Mouse (Mus musculus) embryo, embryonic 10.5 days (tissue): Measurements from ENCODE around the gene Gabra5.

Experiments used
- DNase-seq: peaks from one replicate; pipeline ENCODE4 v3.0.0-alpha.2; 2015; ENCODE audit warnings: low spot score

The Gabra5 gene

DNA sequence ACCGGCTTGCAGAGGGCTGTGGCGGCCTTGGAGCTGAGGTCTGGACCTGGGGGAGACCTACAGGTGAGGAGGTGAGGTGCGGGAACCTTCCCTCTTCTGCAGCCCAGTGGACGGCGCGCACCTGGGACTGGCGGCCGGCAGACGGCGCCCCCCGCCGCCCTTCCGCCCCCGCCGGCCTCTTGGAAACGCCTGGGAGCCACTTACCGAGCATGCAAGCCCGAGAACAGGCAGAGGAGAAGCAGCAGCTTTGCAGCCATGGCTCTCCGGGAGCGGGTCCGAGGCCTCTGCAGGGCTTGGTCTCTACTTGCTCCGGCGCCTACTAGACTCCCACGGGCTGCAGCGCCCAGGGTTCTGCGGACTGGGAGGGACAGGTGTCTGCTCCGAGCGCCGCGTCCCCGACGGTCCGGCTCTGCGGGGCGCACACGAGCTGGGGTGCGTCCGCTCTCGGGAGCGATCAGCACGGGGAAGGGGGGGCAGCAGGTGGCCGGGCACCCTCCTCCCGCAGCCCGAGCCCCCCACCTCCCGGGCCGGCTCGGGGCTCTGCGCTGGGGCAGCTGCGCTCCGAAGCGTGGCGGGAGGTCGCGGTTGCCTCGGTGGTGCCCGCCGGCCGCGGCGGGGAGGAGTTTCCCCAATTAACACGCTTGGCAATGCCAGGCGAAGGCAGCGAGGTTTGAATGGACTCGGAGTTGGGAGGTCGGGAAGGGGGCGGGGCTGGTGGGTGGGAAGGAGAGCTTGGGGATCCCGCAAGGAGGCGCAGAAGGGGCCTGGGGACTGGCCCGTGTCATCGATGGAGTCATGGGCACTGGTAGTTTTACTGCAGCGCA, 123.1 kb downstream of the Gabra5 start, which contains the start of gene Gabrg3:
Gene Gabrg3 (minus strand): TSS at position 672 of the 824 bp plus-strand sequence.
- DNase-seq = peak; percentile 58

- DNase-seq = peak; percentile 78
Observed at GRCm38 (mm10) chr7:57384112-57384511, 125.7 kb downstream of the Gabra5 start.

DNA sequence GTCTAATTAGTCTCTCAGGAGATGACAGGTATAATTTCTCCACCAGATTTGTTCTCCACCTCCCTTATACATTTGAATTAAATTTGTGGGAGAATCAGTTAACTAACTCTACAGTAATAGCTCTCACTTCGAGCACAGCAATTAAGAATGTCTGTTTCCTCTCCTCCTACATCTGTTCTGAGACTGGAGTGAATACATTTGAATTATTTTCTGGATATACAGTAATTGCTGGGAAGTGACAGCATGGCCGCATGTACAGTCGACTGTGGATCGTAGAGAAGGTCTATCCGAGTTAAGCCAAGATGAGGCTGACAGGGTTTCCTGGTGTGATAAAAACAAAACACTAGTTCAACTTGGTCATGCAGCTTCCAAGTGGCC, 143.9 kb downstream of the Gabra5 start:
- DNase-seq = no peak

- no peak for DNase-seq
Observed at GRCm38 (mm10) chr7:57365134-57366012, 144.5 kb downstream of the Gabra5 start.

DNA sequence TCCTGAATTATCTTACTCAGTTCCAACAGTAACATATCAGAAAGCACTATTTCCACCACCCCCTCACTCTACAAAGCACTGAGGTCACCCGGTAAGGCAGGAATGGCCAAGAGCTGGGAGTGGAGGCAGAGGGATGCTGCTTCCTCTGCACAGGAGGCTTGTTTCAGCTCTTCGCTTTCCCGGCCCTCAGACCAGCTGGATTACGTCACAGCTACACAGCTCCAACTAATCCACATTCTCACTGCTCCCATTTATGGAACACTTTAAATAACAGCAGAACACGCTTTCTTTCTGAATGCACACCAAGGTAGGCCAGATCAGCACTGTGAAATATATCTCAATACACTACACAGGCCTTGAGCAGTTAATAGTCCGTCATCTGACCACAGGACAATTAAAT, 146.0 kb downstream of the Gabra5 start:
- no peak for DNase-seq

DNA sequence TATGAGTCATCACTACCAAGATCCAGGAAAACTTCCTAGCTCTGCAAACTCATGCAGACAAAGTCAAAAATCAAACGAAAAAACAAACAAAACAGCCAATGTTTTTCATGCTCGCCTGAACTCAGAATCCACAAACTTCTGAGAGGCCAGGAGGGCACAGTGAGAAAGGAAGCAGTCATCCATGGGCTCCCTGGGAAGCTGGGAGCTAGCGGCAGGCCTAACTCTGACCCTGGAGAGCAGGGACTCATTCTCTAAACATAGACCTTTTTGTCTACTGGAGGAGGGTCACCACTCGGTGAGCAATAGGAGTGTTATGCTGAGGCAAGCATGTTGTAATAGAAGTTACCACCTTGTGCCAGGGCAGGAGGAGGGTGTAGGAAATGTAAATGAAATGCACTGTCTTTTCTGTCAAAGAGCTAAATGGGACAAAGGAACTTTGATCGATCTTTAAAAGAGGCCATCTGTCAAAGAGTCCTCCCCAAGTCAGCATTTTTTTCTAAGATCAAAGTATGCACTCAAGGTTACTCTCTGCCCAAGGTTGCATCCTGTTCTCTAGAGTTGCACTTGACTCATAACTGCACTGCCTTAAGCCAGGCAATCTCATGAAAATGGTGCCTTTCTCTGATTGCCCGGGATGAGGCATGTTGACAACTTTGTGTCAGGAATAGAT, 151.9 kb downstream of the Gabra5 start:
- DNase-seq = peak; percentile 17
